Mouse (Mus musculus) olfactory bulb, adult 2 months (tissue): ENCODE results near the gene Ccna1. TPM values are rescaled to one million over a fixed set of nuclear protein-coding genes. Genes with fewer than 3 reads are reported as not detected.

Experiments used
- H3K27ac ChIP-seq: fragments of 200-500 bp; 2 replicates; pipeline ENCODE4 v1.5.1; 2012; ENCODE audit warnings: low read depth, low read length; ENCODE audit not compliant: insufficient read depth
- H3K4me1 ChIP-seq: fragments of 200-500 bp; 2 replicates; pipeline ENCODE4 v1.6.1; 2012; ENCODE audit warnings: low read length; ENCODE audit not compliant: control insufficient read depth, insufficient read depth
- H3K4me3 ChIP-seq: fragments of 200-500 bp; 2 replicates; pipeline ENCODE4 v1.5.1; 2012; ENCODE audit warnings: mild to moderate bottlenecking, low read depth, low read length, moderate library complexity; ENCODE audit not compliant: insufficient read depth
- CTCF ChIP-seq: fragments of 200-500 bp; IDR thresholded peaks from 2 replicates; pipeline ENCODE4 v1.5.1; 2012; ENCODE audit warnings: low read depth, mild to moderate bottlenecking, low read length, moderate library complexity; ENCODE audit not compliant: insufficient read depth
- POLR2A ChIP-seq: fragments of 200-500 bp; IDR thresholded peaks from 2 replicates; pipeline ENCODE4 v1.6.1; 2012; ENCODE audit warnings: mild to moderate bottlenecking, low read depth, low read length, moderate library complexity; ENCODE audit not compliant: insufficient read depth
- WGBS: fragments of 180-500 bp; shearing (Covaris S2); methylation state at CpG from one replicate; pipeline ENCODE4 v1.1.7; 2018; 5-methylcytosine and 5-hydroxymethylcytosine counted together
- polyA plus RNA-seq: library from polyadenylated mRNA; stranded (reverse); fragments of >200 nt; gene quantifications from 2 replicates; pipeline ENCODE4 v1.2.4, GENCODE M21; 2012; ENCODE audit warnings: low replicate concordance; ENCODE audit not compliant: missing spikeins, insufficient read depth, insufficient read length

The Ccna1 gene
- polyA plus RNA-seq, 1 experiment = not detected

DNA sequence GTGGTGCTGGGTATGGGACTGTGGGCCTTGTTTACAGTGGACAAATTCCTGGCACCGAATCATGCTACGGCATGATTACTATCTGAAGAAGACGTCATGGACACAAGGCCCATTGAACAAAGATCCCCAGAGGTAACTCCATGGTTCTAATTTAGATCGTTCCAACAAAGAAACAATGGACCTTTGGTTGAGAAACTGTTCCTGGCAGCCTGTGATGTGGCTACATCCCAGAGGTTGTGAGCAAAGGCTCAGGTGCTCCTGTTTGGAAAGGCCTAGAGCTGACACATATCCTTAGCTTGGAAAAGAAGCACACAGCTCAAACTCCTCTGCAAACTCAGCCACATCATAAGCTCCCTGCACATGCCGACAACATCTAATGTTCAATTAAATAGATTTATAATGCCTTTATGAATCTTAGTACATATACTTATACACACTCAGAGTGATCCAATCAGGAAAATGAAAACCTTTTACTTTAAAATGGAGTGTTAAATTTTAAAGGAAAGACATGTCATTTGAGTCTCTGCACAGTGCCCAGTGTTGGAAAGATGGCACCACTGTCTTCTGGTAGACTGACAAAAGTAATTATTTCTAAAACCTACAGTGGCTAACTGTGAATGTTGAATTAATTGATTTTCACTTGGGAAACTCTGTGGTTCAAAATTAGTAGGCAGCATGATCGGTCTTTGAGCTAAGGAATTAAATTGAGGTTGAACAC lies 19.4 kb upstream of the Ccna1 start:
- Histone ChIP-seq H3K4me3 (no peak overlapping the region), H3K27ac (no peak overlapping the region), H3K4me1 (no peaks in the 10 kb centered on the region; the same call in 1 of the 2 replicates)
- 70% methylated on average over 6 of the region's 6 CpGs for WGBS
- TF ChIP-seq CTCF (no peak), POLR2A (no peak)

DNA sequence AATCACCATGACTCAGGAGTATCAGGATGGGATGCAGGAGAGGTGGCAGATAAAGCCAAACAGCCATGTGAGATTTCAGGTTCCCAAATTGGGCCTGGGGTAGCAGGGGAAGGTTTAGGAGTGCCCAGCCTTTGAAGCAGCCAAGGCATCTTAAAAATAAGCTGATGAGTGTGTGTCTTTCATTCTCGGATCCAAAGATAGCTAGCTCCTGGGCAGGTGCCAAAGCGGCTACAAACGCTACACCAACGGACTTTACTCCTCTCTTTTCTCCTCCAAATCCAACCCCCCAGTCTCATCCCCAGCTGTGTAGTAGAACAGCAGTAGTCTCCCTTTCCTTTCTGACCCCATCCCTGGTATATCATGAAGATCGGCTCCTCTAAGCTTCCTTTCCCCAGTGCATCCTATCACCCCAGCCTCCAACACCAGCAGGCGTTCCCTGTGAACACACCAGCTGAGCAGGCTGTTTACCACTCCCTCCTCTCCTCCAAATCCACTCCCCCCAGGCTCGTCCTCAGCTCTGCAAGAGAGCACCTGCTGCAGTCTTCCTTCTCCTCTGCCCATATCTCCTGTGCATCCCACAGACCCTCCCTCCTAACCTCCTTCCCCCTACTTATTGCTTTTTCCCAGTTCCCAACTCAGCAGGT lies 12.6 kb upstream of the Ccna1 start:
- TF ChIP-seq POLR2A (no peak), CTCF (no peak)
- H3K4me3 ChIP-seq = no peak overlapping the region
- peaks cover 11% of the 10 kb centered on the region; the same call in 1 of the 2 replicates for H3K4me1 ChIP-seq
- WGBS = 28% methylated on average over 7 of the region's 7 CpGs
- no peak overlapping the region for H3K27ac ChIP-seq

DNA sequence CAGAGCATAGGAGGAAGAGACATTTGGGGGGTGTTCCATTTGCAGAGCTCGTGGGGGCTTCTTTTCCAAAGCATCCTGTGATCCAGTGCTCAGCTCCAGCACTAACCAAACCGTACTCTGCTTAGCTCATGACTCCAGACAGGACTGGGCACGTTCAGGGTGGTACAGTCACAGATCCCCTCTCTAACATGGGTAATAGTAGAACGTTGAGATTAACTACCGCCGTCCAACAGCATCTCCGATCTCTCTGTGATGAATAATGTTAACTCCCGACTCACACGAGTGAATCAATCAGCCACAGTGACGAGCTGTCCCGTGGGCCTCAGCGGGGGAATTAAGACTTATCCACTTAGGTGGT lies 11.3 kb upstream of the Ccna1 start:
- Histone ChIP-seq H3K27ac (no peak overlapping the region), H3K4me3 (no peak overlapping the region), H3K4me1 (peaks cover 11% of the 10 kb centered on the region; the same call in 1 of the 2 replicates)
- no peak for TF ChIP-seq CTCF
- whole genome bisulfite sequencing = 73% methylated on average over 12 of the region's 12 CpGs

DNA sequence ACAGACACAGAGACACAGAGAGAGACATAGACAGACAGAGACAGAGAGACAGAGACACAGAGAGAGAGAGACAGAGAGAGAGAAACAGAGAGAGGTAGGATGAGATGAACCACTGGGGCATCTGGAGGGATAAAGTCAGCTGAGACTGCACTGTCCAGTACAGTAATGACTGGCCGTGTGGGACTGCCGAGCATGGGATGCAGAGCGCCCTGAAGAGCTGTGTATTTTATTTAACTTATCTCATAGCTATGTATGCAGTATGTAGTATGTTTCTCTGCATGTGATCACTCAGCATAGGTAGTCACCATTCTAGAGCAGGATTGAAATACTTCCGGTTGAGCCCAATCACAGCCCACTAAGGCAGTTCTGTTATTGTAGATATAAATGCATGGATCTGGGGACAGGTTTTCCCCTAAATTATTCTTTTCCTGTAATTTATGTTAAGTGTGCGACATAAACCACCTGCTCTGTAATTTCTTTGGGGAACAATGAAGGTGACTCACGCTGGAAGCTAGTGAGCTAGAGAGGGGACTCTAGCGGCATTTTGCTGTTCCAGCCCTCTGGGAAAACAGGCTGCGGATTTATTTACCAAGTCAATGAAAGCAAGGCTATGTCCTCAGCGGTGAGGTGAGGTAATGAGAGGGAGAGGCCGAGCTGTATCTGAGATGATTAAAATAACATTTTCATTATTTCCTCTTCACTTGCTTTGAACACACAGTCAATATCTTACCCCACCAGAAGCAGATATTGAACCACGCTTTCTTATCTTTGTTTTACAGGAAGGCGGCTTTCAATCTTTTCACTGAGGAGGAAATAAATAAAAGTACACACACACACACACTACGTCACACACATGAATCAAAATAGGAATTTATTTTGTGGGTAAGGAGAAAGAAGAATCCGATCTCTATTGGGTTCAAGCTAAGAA lies 10.7 kb upstream of the Ccna1 start:
- Histone ChIP-seq H3K4me1 (peaks cover 11% of the 10 kb centered on the region; the same call in 1 of the 2 replicates), H3K4me3 (no peak overlapping the region), H3K27ac (no peak overlapping the region)
- TF ChIP-seq POLR2A (no peak), CTCF (no peak)
- 56% methylated on average over 14 of the region's 14 CpGs for WGBS

DNA sequence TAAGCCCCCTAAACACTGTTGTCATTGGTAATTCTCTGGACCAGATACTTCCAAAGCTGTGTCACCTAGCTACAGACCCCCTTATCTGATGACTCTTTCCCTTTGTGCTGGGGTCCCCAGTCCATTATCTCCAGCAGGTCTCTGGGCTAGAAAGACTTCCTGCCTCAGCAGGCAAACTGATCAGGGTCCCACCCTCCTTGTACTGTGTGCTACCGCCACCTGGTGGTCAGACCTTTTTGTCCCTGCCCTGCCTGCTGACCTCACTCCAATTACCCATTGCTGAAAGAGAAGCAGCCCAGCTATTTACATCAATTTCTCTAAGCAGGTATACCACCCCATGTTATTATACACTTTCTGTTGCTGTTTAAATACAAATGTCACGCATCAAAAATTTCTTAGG lies 9.1 kb upstream of the Ccna1 start:
- no peak overlapping the region for H3K4me3 ChIP-seq
- TF ChIP-seq CTCF (peak; percentile 58), POLR2A (no peak)
- WGBS = 35% methylated on average over 2 of the region's 2 CpGs
- H3K4me1 ChIP-seq = peaks cover 11% of the 10 kb centered on the region; the same call in 1 of the 2 replicates
- H3K27ac ChIP-seq = no peak overlapping the region

DNA sequence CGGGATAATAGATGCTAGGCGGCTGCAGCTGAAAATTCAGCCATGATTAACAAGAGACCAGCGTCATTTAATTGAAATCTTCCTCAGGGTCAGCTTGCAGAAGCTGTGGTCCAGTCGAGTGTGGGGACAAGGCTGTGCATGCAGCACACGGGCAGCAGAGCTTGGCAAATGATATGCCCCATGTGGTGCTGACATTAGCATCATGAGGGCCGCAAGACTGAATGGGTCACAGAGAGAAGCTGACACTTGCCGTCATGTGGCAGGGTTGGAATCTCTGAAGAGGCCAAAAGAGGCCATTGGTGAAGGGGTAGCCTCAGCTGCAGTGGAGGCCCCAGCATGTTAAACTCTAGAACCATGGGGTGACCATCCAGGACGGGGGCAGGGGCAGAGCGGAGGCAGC lies 7.4 kb upstream of the Ccna1 start:
- no peak overlapping the region for H3K4me3 ChIP-seq
- TF ChIP-seq CTCF (no peak), POLR2A (no peak)
- H3K4me1 ChIP-seq = peaks cover 5% of the 10 kb centered on the region; the same call in 1 of the 2 replicates
- no peak overlapping the region for H3K27ac ChIP-seq
- WGBS = 81% methylated on average over 9 of the region's 9 CpGs

DNA sequence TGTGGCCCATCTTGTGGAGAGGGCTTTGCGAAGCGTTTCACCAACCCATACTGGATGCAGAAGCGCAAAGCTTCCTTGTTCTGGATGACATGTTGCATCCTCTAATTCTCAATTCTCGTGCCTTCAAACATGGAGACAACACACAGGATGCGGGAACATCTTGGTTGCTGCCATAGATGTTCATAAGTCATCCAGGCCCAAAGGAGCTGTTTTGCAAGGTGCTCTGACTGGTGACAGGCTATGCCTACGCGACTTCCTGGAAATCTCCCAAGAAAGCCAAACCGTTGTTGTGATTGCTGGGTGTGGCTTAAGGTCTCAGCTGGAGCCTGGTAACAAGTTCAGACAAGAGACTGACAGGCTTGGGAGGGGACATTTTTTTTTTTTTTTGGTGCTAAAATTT lies 1.1 kb upstream of the Ccna1 start:
- Histone ChIP-seq H3K4me1 (peaks cover 12% of the 10 kb centered on the region), H3K27ac (no peak overlapping the region), H3K4me3 (no peak overlapping the region)
- no peak for TF ChIP-seq CTCF
- TF ChIP-seq POLR2A = no peak
- WGBS = 89% methylated on average over 8 of the region's 8 CpGs

DNA sequence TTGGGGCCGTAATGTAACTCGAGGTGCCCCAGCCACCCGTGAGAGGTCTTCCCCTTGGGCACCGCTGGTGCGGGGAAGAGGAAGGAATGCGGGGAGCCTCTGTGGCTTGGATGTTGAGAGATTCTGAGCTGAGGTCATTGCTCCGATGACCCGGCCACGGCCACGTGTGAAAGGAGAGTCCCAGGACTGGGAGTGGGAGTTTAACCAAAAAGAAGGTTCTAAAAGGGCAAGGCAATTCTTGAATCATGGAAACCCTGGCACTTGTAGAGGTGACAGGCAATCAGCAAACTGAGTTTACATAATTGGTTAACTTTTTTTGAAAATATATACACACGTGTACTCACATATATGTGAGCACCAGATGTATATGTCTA lies 433 bp upstream of the Ccna1 start:
- Histone ChIP-seq H3K4me3 (peak overlapping the region; percentile 90), H3K4me1 (peaks cover 12% of the 10 kb centered on the region), H3K27ac (no peak overlapping the region)
- WGBS = 15% methylated on average over 11 of the region's 11 CpGs
- TF ChIP-seq POLR2A = no peak

DNA sequence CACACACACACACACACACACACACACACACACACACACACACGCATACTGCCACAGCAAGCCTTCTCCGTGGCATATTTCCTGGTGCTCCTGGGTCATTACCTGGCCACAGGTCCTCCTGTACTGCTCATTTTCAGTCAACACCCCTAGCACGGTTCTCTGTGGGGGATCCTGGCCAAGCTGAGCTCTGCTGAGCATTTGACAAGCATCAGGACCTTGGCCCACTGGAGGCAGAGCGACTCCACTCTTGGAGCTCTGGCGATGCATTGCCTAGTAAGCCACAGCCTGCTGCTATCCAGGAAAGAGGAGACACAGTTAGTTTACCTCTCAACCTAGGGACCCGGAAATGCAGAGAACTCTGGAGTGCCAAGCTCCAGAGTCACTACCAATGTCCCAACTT lies 1.1 kb downstream of the Ccna1 start:
- H3K4me3 ChIP-seq = no peak overlapping the region
- H3K4me1 ChIP-seq = peaks cover 12% of the 10 kb centered on the region
- 65% methylated on average over 6 of the region's 6 CpGs for WGBS
- no peak for TF ChIP-seq POLR2A
- TF ChIP-seq CTCF = no peak
- no peak overlapping the region for H3K27ac ChIP-seq
